Mouse (Mus musculus): ENCODE measurements around the gene Ppil6. TPM values are rescaled to one million over a fixed set of nuclear protein-coding genes. Genes with fewer than 3 reads are reported as not detected.

Gene Ppil6
- polyA plus RNA-seq (2017; shearing (Covaris generic)), result not detected

GRCm38 (mm10) chr10:41489708-41490517, at the start of gene Ppil6, which contains the start of gene Smpd2:
Ppil6 (plus strand) TSS chr10:41490439.
Smpd2 (minus strand) TSS chr10:41490369.

GRCm38 (mm10) chr10:41450137-41450670, 40.0 kb upstream of the Ppil6 start, which contains the start of gene Zbtb24:
Zbtb24 (plus strand) TSS chr10:41450383.

GRCm38 (mm10) chr10:41476171-41477017, 13.8 kb upstream of the Ppil6 start, which contains the start of gene Mical1:
Mical1 (plus strand) TSS chr10:41476314.

GRCm38 (mm10) chr10:41518981-41519618, 28.9 kb downstream of the Ppil6 start, which contains the start of gene Cd164:
Cd164 (plus strand) TSS chr10:41519414.

Other genes with a start within 250 kb of the Ppil6 start
- gene Fig4, start 187.2 kb upstream of the Ppil6 start, polyA plus RNA-seq (2017; shearing (Covaris generic)), result 21.7 TPM
- not detected for gene Ak9, start 186.5 kb upstream of the Ppil6 start, polyA plus RNA-seq (2017; shearing (Covaris generic))
- gene Zbtb24, start 40.1 kb upstream of the Ppil6 start, polyA plus RNA-seq (2017; shearing (Covaris generic)), result 33.5 TPM
- 73.4 TPM for gene Mical1, start 14.1 kb upstream of the Ppil6 start, polyA plus RNA-seq (2017; shearing (Covaris generic))
- gene Smpd2, start 70 bp upstream of the Ppil6 start, polyA plus RNA-seq (2017; shearing (Covaris generic)), result 29.5 TPM
- gene Cd164, start 29.0 kb downstream of the Ppil6 start, polyA plus RNA-seq (2017; shearing (Covaris generic)), result 270 TPM
- 1.8 TPM for gene Ccdc162, start 226.2 kb downstream of the Ppil6 start, polyA plus RNA-seq (2017; shearing (Covaris generic))

All from naive thymus-derived CD4-positive, alpha-beta T cell, adult 5 months (primary cell).